Comparison of ENCODE assay signal across 8 mouse cellular contexts in genomic region chr10:117846260-117846632, GRCm38 (mm10). TPM values are rescaled to one million over a fixed set of nuclear protein-coding genes. Genes with fewer than 3 reads are reported as not detected.
A peak's percentile ranks its signal among the peaks of the same experiment; 100 is the strongest.
DNase-seq lines count a peak whose midpoint lies in the region; ATAC-seq and TF ChIP-seq lines count a peak whose summit lies in the region.

No protein-coding gene starts in this region.

- WGBS in lung, embryonic 14.5 days = under 1% methylated on average over 21 of the region's 21 CpGs
- WGBS in neural tube, embryonic 12.5 days = under 1% methylated on average over 21 of the region's 21 CpGs

- H3K4me3 ChIP-seq in lung, embryonic 14.5 days (ENCODE audit: low read depth, low read length) = peak overlapping the region; percentile 87
- H3K4me3 ChIP-seq in cortical plate, adult 2 months (ENCODE audit: insufficient read depth, low read length) = peak overlapping the region; percentile 56
- H3K4me3 ChIP-seq in neural tube, embryonic 12.5 days = peak overlapping the region; percentile 94

- peak overlapping the region; percentile 98 for H3K9ac ChIP-seq in lung, embryonic 14.5 days
- peak overlapping the region; percentile 93 for H3K9ac ChIP-seq in neural tube, embryonic 12.5 days

- H3K4me2 ChIP-seq in lung, embryonic 14.5 days = peak overlapping the region; percentile 67
- H3K4me2 ChIP-seq in neural tube, embryonic 12.5 days (replicated peaks) = peak overlapping the region; percentile 67

- H3K9me3 ChIP-seq in lung, embryonic 14.5 days (ENCODE audit: low read depth, low read length) = no peaks in the 10 kb centered on the region
- no peaks in the 10 kb centered on the region for H3K9me3 ChIP-seq in neural tube, embryonic 12.5 days

- H3K36me3 ChIP-seq in lung, embryonic 14.5 days (ENCODE audit: insufficient read depth) = no peaks in the 10 kb centered on the region
- H3K36me3 ChIP-seq in neural tube, embryonic 12.5 days = no peaks in the 10 kb centered on the region

- peaks cover 9% of the 10 kb centered on the region for H3K4me1 ChIP-seq in lung, embryonic 14.5 days (ENCODE audit: insufficient read depth)
- peaks cover 4% of the 10 kb centered on the region for H3K4me1 ChIP-seq in cortical plate, adult 2 months (ENCODE audit: control insufficient read depth, insufficient read depth, low read length)
- peaks cover 17% of the 10 kb centered on the region for H3K4me1 ChIP-seq in neural tube, embryonic 12.5 days

- H3K27ac ChIP-seq in lung, embryonic 14.5 days (ENCODE audit: low read depth) = peak overlapping the region; percentile 98
- H3K27ac ChIP-seq in cortical plate, adult 2 months (ENCODE audit: insufficient read depth, low read length) = peak overlapping the region; percentile 83
- peak overlapping the region; percentile 97 for H3K27ac ChIP-seq in neural tube, embryonic 12.5 days

- H3K27me3 ChIP-seq in lung, embryonic 14.5 days (ENCODE audit: insufficient read depth, low read length) = no peaks in the 10 kb centered on the region
- no peaks in the 10 kb centered on the region for H3K27me3 ChIP-seq in neural tube, embryonic 12.5 days (replicated peaks)

- peak; percentile 90 for ATAC-seq in lung, embryonic 14.5 days (ENCODE audit: insufficient read depth)
- ATAC-seq in inflammation-experienced regulatory T-cells, adult 6 months = peak; percentile 35
- ATAC-seq in neural tube, embryonic 12.5 days (ENCODE audit: low FRiP score, low read depth) = peak; percentile 93

- peak; percentile 88 for DNase-seq in lung, embryonic 14.5 days
- no peak for DNase-seq in lung, postnatal 25 days (ENCODE audit: low spot score)
- DNase-seq in right cerebral cortex, adult 18-20 months = no peak
- DNase-seq in ovary, adult 18-20 months (ENCODE audit: low spot score) = no peak
- no peak for DNase-seq in layer of hippocampus, postnatal 14 days (ENCODE audit: low spot score in 2 of 2)

- no peak for TF ChIP-seq POLR2A in cortical plate, adult 2 months (IDR thresholded peaks at IDR 0.05; ENCODE audit: extremely low read depth, insufficient read depth, low read length)

- peak; percentile 42 for TF ChIP-seq CTCF in lung, embryonic 14.5 days (IDR thresholded peaks at IDR 0.05; ENCODE audit: low read depth)
- TF ChIP-seq CTCF in cortical plate, adult 2 months (IDR thresholded peaks at IDR 0.05; ENCODE audit: extremely low read depth, insufficient read depth, low read length) = no peak

RNA-seq across cellular contexts. Expression of gene Rap1b, which starts 0.4 kb away (rescaled TPM):
- 214 and 220 TPM in 2 replicates for polyA plus RNA-seq in lung, embryonic 14.5 days (2014; fragmentation: Nextera tagmentation; extraction: Ambion mirVana)
- polyA plus RNA-seq in cortical plate, adult 2 months (2012; rRNA removed) = 54.9 and 55.9 TPM in 2 replicates
- polyA plus RNA-seq in inflammation-experienced regulatory T-cells, adult 6 months (2017; shearing (Covaris generic)) = 100 to 1,000 TPM in 1 of 3 experiments, 10 to 100 TPM in 2; 60.4 to 128 (median 82.5) TPM
- polyA plus RNA-seq in neural tube, embryonic 12.5 days (2016; fragmentation: Nextera tagmentation; extraction: Ambion mirVana) = 144 and 156 TPM in 2 replicates
- 10 to 100 TPM; 79.4 to 86.1 TPM for total RNA-seq in layer of hippocampus, postnatal 14 days (2021)

RNA-seq across cellular contexts. Expression of gene Nup107, which starts 53.7 kb away (rescaled TPM):
- 96.3 and 96.6 TPM in 2 replicates for polyA plus RNA-seq in lung, embryonic 14.5 days (2014; fragmentation: Nextera tagmentation; extraction: Ambion mirVana)
- polyA plus RNA-seq in cortical plate, adult 2 months (2012; rRNA removed) = 12.8 and 13.5 TPM in 2 replicates
- polyA plus RNA-seq in inflammation-experienced regulatory T-cells, adult 6 months (2017; shearing (Covaris generic)) = 10 to 100 TPM; 48.5 to 73.1 (median 57.4) TPM
- 63.2 and 67.1 TPM in 2 replicates for polyA plus RNA-seq in neural tube, embryonic 12.5 days (2016; fragmentation: Nextera tagmentation; extraction: Ambion mirVana)
- total RNA-seq in layer of hippocampus, postnatal 14 days (2021) = 10 to 100 TPM; 14.4 to 17.0 TPM

Comparison
In these comparisons a context has a peak if more than half of its experiments do, and no peak if none do; other contexts are left out.
1. ATAC-seq: peak in every context shown above with its lines; median percentile 93 in neural tube, embryonic 12.5 days; 90 in lung, embryonic 14.5 days; 35 in inflammation-experienced regulatory T-cells, adult 6 months.